Mouse (Mus musculus) midbrain, embryonic 15.5 days (tissue): Measurements from ENCODE around the gene Rnf41. TPM values are rescaled to one million over a fixed set of nuclear protein-coding genes. Genes with fewer than 3 reads are reported as not detected.
A peak's percentile ranks its signal among the peaks of the same experiment; 100 is the strongest.

ENCODE experiments used
- ATAC-seq: fragments of 200-750 bp; cut with Nextera tagmentation; replicated peaks from 2 replicates; pipeline ENCODE4 v1.8.0; 2017; ENCODE audit warnings: moderate TSS enrichment
- H3K27ac ChIP-seq: fragments of 300-500 bp; sonication (generic); 2 replicates; pipeline ENCODE4 v1.5.1; 2015; ENCODE audit warnings: mild to moderate bottlenecking, inconsistent platforms
- H3K27me3 ChIP-seq: fragments of 300-500 bp; sonication (generic); replicated peaks from 2 replicates; pipeline ENCODE4 v1.6.1; 2015; ENCODE audit warnings: inconsistent platforms
- H3K36me3 ChIP-seq: fragments of 300-500 bp; sonication (generic); replicated peaks from 2 replicates; pipeline ENCODE4 v1.6.1; 2015; ENCODE audit warnings: inconsistent platforms
- H3K4me1 ChIP-seq: fragments of 300-500 bp; sonication (generic); 2 replicates; pipeline ENCODE4 v1.6.1; 2015; ENCODE audit warnings: inconsistent platforms
- H3K4me2 ChIP-seq: fragments of 300-500 bp; sonication (generic); 2 replicates; pipeline ENCODE4 v1.6.1; 2015; ENCODE audit warnings: inconsistent platforms, mild to moderate bottlenecking, moderate library complexity
- H3K4me3 ChIP-seq: fragments of 300-500 bp; sonication (generic); 2 replicates; pipeline ENCODE4 v1.5.1; 2015; ENCODE audit warnings: mild to moderate bottlenecking, inconsistent platforms
- H3K9ac ChIP-seq: fragments of 300-500 bp; sonication (generic); 2 replicates; pipeline ENCODE4 v1.6.1; 2015; ENCODE audit warnings: mild to moderate bottlenecking, inconsistent platforms
- H3K9me3 ChIP-seq: fragments of 300-500 bp; sonication (generic); 2 replicates; pipeline ENCODE4 v1.6.1; 2016; ENCODE audit warnings: inconsistent platforms
- WGBS: fragments of 180-500 bp; shearing (Covaris S2); methylation state at CpG from one replicate; pipeline ENCODE4 v1.1.7; 2015; ENCODE audit warnings: mixed read lengths; 5-methylcytosine and 5-hydroxymethylcytosine counted together
- polyA plus RNA-seq: library from polyadenylated mRNA; unstranded; fragments of >200 nt; fragmentation: Nextera tagmentation; extraction: Ambion mirVana; gene quantifications from 2 replicates; pipeline ENCODE4 v1.2.1, GENCODE M21; 2015

Rnf41 gene
- polyA plus RNA-seq, 1 experiment from 2014 or later, result 105 TPM

DNA sequence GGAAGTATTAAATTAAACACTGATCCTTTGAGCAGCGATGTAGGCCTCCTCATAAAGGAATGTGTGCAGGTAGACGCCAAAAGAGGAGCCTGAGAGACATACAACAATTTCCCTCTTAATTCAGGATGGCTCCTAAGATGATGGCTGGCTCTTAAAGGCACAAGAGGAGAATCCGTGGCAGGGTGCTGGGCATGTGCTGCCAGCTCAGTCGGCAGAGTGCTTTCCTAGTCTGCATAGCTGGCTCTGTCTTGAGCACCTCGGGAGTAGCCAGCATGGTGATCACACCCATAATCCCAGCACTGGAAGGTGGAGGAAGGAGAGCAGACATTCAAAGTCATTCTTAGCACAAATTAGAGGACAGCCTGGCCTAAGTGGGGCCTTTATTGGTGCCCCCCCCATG, 24.4 kb downstream of the Rnf41 start:
- no peaks in the 10 kb centered on the region for H3K4me1 ChIP-seq
- no peak overlapping the region for H3K4me3 ChIP-seq
- 83% methylated on average over 5 of the region's 5 CpGs for WGBS
- no peaks in the 10 kb centered on the region for H3K27me3 ChIP-seq
- no peak overlapping the region for H3K9ac ChIP-seq
- no peaks in the 10 kb centered on the region for H3K9me3 ChIP-seq
- ATAC-seq, result no peak
- H3K27ac ChIP-seq, result no peak overlapping the region
- H3K4me2 ChIP-seq, result no peak overlapping the region
- H3K36me3 ChIP-seq, result peaks cover 52% of the 10 kb centered on the region

GRCm38 (mm10) chr10:128436376-128436775, 24.9 kb downstream of the Rnf41 start:
- no peak overlapping the region for H3K27ac ChIP-seq
- no peak overlapping the region for H3K9ac ChIP-seq
- H3K4me1 ChIP-seq, result no peaks in the 10 kb centered on the region
- no peaks in the 10 kb centered on the region for H3K27me3 ChIP-seq
- no peak overlapping the region for H3K4me2 ChIP-seq
- ATAC-seq, result no peak
- H3K4me3 ChIP-seq, result no peak overlapping the region
- WGBS, result 94% methylated on average over 8 of the region's 8 CpGs
- H3K9me3 ChIP-seq, result no peaks in the 10 kb centered on the region
- H3K36me3 ChIP-seq, result peaks cover 53% of the 10 kb centered on the region

DNA sequence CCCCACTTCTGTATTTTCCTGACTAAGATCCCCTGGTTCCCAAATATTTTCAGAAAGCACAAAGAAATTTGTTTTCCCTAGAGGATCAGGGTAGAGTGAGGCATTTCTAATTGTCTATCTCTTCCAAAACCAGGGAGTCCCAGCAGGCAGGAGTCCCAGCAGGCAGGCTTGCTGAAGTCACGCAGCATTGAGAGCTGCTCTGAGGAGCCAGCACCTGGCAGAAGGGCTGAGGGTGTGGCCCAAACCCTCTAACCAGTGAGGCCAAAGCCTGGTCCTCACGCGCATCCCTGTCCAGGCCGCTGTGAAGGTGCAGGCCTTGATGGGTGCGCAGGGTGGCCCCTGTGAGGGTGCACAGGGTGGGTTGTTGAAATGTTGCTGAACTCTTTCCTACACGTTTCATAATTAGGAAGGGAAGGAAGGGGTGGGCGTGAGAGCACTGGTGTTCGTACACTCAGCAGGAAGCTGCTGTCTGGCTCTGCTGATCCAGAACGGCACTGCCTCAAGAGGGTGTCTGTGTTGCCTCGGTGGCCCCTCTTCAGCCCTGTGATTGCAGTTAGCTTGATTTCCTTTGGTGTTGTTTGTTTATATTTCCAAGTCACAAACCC, 27.3 kb downstream of the Rnf41 start:
- H3K27ac ChIP-seq, result no peak overlapping the region
- H3K4me1 ChIP-seq, result no peaks in the 10 kb centered on the region
- no peak overlapping the region for H3K9ac ChIP-seq
- WGBS, result 85% methylated on average over 10 of the region's 10 CpGs
- ATAC-seq, result no peak
- H3K9me3 ChIP-seq, result no peaks in the 10 kb centered on the region
- no peak overlapping the region for H3K4me2 ChIP-seq
- H3K27me3 ChIP-seq, result no peaks in the 10 kb centered on the region
- no peak overlapping the region for H3K4me3 ChIP-seq
- peaks cover 51% of the 10 kb centered on the region for H3K36me3 ChIP-seq

- H3K4me3 ChIP-seq, result no peak overlapping the region
- no peaks in the 10 kb centered on the region for H3K4me1 ChIP-seq
- no peaks in the 10 kb centered on the region for H3K9me3 ChIP-seq
- peaks cover 48% of the 10 kb centered on the region for H3K36me3 ChIP-seq
- WGBS, result 66% methylated on average over 10 of the region's 10 CpGs
- H3K27ac ChIP-seq, result no peak overlapping the region
- H3K9ac ChIP-seq, result no peak overlapping the region
- no peak overlapping the region for H3K4me2 ChIP-seq
- H3K27me3 ChIP-seq, result no peaks in the 10 kb centered on the region
- no peak for ATAC-seq
These were observed 28.9 kb downstream of the Rnf41 start for GRCm38 (mm10) chr10:128440407-128440806.

DNA sequence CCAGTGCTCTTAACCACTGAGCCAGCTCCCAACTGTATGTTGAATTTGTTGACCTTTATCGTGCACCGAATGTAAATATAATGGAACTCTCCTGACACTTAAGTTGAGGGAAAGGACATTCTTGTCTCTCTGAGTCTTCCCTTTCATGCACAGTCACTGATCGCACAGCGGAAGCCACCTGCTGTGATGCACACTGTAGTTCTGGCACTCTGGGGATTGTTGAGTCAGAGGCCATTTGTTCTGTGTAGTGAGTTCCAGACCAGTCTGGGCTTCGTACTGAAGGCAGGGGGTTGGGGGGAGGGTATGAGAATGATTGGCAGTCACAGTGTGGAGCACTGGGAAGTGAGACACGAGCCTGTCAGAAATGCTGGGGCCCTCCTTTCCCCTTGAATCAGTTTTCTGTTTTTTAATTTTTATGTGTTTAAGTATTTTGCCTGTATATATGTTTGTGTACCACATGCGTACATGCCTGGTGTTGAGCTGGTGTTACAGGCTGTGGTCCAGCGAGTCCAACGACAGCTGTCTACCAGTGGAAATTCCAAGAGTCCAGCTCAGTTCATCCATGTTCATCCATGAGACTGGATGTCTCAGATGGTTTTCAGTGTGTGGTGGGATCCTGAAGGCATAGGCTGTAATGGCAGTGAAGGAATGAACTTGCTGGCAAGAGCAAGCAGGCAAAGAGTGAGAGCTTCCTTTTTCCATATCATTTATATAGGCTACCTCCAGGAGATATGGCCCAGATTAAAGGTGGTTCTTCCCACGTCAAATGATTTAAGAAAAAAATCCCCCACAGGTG, 30.1 kb downstream of the Rnf41 start:
- no peak for ATAC-seq
- H3K27me3 ChIP-seq, result no peaks in the 10 kb centered on the region
- no peak overlapping the region for H3K27ac ChIP-seq
- no peaks in the 10 kb centered on the region for H3K4me1 ChIP-seq
- peaks cover 36% of the 10 kb centered on the region for H3K36me3 ChIP-seq
- no peak overlapping the region for H3K9ac ChIP-seq
- no peak overlapping the region for H3K4me3 ChIP-seq
- WGBS, result 82% methylated on average over 10 of the region's 10 CpGs
- no peaks in the 10 kb centered on the region for H3K9me3 ChIP-seq
- H3K4me2 ChIP-seq, result no peak overlapping the region

- H3K36me3 ChIP-seq, result peaks cover 27% of the 10 kb centered on the region
- no peaks in the 10 kb centered on the region for H3K9me3 ChIP-seq
- no peak overlapping the region for H3K9ac ChIP-seq
- no peak for ATAC-seq
- H3K4me1 ChIP-seq, result no peaks in the 10 kb centered on the region
- H3K27me3 ChIP-seq, result no peaks in the 10 kb centered on the region
- no peak overlapping the region for H3K4me2 ChIP-seq
- no peak overlapping the region for H3K27ac ChIP-seq
- no peak overlapping the region for H3K4me3 ChIP-seq
- 90% methylated on average over 1 of the region's 1 CpGs for WGBS
These were observed 31.3 kb downstream of the Rnf41 start for GRCm38 (mm10) chr10:128442718-128443117.

DNA sequence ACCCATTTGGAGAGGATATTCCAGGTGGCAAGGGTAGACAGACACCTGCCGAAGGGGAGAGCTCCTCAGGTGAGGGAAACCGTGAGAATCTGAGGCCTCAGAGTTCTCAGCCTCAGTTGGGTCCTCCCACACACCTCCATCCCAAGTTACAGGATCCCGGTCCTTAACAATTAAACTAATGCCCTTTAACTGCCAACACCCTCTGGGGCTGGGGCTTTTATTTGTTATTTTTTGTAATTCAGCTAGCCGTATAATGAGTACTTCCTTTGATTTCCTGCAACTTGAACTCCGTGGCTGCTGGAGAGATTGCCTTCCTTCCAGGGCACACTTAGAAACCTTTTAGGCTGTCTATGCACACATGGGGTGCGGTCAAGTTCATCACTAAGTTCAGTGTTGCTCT, 32.9 kb downstream of the Rnf41 start:
- no peak for ATAC-seq
- 81% methylated on average over 6 of the region's 6 CpGs for WGBS

DNA sequence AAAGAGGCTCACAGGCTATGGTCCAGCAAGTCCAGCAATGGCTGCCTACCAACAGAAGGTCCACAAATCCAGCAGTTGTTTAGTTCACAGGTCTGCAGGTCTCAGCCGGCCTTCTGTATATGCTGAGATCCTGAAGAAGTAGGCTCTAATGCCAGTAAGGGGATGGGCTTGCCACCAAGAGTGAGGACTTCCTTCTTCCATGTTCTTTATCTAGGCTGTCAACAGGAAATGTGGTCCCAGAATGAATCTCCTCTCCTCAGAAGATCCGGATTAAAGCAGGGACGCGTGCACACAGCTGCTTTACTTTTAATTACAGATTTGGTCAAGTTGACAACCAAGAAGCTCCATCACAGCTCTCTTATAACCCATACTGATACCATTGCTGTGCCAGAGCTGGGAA, 34.0 kb downstream of the Rnf41 start:
- Histone ChIP-seq H3K4me2 (no peak overlapping the region), H3K9ac (no peak overlapping the region), H3K9me3 (no peaks in the 10 kb centered on the region), H3K27me3 (no peaks in the 10 kb centered on the region), H3K4me1 (no peaks in the 10 kb centered on the region), H3K27ac (no peak overlapping the region), H3K4me3 (no peak overlapping the region), H3K36me3 (peaks cover 5% of the 10 kb centered on the region; the same call in 1 of the 2 replicates)
- WGBS, result 87% methylated on average over 4 of the region's 4 CpGs
- no peak for ATAC-seq

More for the DNA sequence above, 32.9 kb downstream of the Rnf41 start:
- no peak overlapping the region for H3K9ac ChIP-seq
- H3K9me3 ChIP-seq, result no peaks in the 10 kb centered on the region
- H3K36me3 ChIP-seq, result peaks cover 14% of the 10 kb centered on the region; the same call in 1 of the 2 replicates
- no peak overlapping the region for H3K27ac ChIP-seq
- no peaks in the 10 kb centered on the region for H3K27me3 ChIP-seq
- H3K4me1 ChIP-seq, result no peaks in the 10 kb centered on the region
- H3K4me3 ChIP-seq, result no peak overlapping the region
- no peak overlapping the region for H3K4me2 ChIP-seq

DNA sequence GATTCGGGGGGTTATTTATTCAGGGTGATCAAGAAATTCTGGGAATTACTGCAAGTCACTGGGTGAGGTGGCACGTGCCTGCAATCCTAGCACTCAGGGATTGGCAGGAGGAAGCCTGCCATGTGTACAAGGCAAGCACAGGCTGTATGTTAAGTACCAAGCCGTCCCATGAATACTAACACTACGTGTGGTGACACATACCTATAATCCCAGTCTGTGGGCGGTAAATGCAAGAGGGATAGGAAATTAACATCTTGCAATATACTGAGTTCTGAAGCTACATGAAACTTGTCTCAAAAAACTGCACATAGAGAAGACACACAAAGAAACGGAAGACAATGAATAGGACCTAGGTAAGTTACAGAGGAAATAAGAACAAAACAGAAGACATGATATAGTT, 39.6 kb downstream of the Rnf41 start:
- Histone ChIP-seq H3K4me3 (no peak overlapping the region), H3K4me1 (peaks cover 4% of the 10 kb centered on the region; the same call in 1 of the 2 replicates), H3K27ac (no peak overlapping the region), H3K27me3 (no peaks in the 10 kb centered on the region), H3K9ac (no peak overlapping the region), H3K9me3 (no peaks in the 10 kb centered on the region), H3K36me3 (no peaks in the 10 kb centered on the region), H3K4me2 (no peak overlapping the region)
- ATAC-seq, result no peak
- WGBS, result 86% methylated on average over 6 of the region's 6 CpGs

DNA sequence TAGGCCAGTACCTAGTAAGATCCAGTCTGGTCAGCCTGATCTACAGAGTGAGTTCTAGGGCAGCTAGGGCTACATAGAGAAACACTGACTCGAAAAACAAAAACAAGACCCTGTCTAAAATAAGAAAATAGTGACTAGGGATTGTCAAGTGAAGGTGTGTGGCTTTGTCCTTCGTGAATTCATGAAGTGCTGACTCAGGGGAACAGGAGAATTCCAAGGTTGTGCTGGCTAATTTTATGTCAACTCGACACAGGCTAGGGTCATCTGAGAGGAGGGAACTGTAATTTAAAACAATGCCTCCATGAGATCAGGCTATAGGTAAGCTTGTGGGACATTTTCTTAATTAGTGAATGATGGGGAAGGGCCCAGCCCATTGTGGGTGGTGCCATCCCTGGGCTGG, 43.0 kb downstream of the Rnf41 start:
- Histone ChIP-seq H3K27me3 (no peaks in the 10 kb centered on the region), H3K27ac (no peak overlapping the region), H3K4me2 (no peak overlapping the region), H3K9me3 (no peaks in the 10 kb centered on the region), H3K4me1 (peaks cover 10% of the 10 kb centered on the region; the same call in 1 of the 2 replicates), H3K9ac (no peak overlapping the region), H3K36me3 (no peaks in the 10 kb centered on the region), H3K4me3 (no peak overlapping the region)
- no peak for ATAC-seq
- 82% methylated on average over 3 of the region's 3 CpGs for WGBS

DNA sequence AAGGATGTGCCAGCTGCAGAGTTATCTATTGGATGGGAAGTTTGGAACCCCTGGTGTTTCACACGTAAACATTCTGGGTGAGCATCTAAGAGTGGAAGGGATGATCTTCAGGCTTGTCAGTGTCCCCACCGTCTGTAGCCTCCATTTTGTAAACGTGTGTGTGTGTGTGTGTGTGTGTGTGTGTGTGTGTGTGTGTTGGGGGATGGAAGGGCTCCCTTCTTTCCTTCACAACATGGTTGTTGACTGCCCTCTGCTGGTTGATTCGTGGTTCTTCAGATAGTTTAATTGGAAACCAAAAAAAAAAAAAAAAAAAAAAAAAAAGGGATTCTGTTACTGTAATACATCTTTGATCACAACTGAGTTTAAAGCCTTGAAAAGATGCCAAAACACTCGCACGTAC, 43.8 kb downstream of the Rnf41 start:
- no peaks in the 10 kb centered on the region for H3K36me3 ChIP-seq
- no peaks in the 10 kb centered on the region for H3K27me3 ChIP-seq
- H3K27ac ChIP-seq, result 0 out of 2 replicates have a peak overlapping the region, but pooled peaks have one; percentile 30
- H3K9me3 ChIP-seq, result no peaks in the 10 kb centered on the region
- no peak for ATAC-seq
- 2% methylated on average over 6 of the region's 6 CpGs for WGBS
- peaks cover 11% of the 10 kb centered on the region for H3K4me1 ChIP-seq
- H3K4me3 ChIP-seq, result no peak overlapping the region
- no peak overlapping the region for H3K9ac ChIP-seq
- peak overlapping the region; percentile 31 for H3K4me2 ChIP-seq

DNA sequence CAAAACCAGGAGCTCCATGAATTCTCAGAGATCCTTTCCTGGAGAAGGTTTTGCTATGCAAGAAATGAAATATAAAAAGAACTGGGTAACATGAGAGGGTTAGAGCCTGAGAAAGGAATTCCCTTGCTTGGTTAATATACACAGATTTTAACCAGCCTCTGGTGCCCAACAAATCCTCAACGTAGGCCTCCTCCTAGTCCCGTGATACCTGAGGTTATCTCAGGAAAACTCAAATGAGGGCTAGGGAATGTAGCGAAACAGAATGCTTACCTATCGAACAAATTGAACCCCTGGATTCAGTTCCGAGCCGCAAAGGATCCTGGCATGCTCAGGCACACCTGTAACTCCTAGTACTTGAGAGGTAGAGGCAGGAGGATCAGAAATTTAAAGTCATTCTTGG, 46.2 kb downstream of the Rnf41 start:
- ATAC-seq, result no peak
- 83% methylated on average over 6 of the region's 6 CpGs for WGBS
- H3K36me3 ChIP-seq, result peaks cover 3% of the 10 kb centered on the region; the same call in 1 of the 2 replicates
- H3K9me3 ChIP-seq, result no peaks in the 10 kb centered on the region
- H3K4me3 ChIP-seq, result peak overlapping the region; percentile 62; the same call in 1 of the 2 replicates
- H3K4me2 ChIP-seq, result no peak overlapping the region; the same call in 1 of the 2 replicates
- H3K27ac ChIP-seq, result no peak overlapping the region
- H3K27me3 ChIP-seq, result no peaks in the 10 kb centered on the region
- peaks cover 23% of the 10 kb centered on the region for H3K4me1 ChIP-seq
- H3K9ac ChIP-seq, result no peak overlapping the region; the same call in 1 of the 2 replicates

GRCm38 (mm10) chr10:128458348-128458718, 46.9 kb downstream of the Rnf41 start:
- Histone ChIP-seq H3K4me2 (peak overlapping the region; percentile 62), H3K27me3 (no peaks in the 10 kb centered on the region), H3K9me3 (no peaks in the 10 kb centered on the region), H3K27ac (peak overlapping the region; percentile 96), H3K9ac (peak overlapping the region; percentile 87), H3K4me3 (peak overlapping the region; percentile 62), H3K36me3 (peaks cover 9% of the 10 kb centered on the region), H3K4me1 (peaks cover 23% of the 10 kb centered on the region)
- under 1% methylated on average over 29 of the region's 29 CpGs for WGBS
- ATAC-seq, result peak; percentile 73
